Mouse (Mus musculus): ENCODE data around the gene Lmnb2. TPM values are rescaled to one million over a fixed set of nuclear protein-coding genes. Genes with fewer than 3 reads are reported as not detected.
A peak's percentile ranks its signal among the peaks of the same experiment; 100 is the strongest.

Gene Lmnb2
- polyA plus RNA-seq, 1 experiment from 2014 or later = 65.8 TPM

DNA sequence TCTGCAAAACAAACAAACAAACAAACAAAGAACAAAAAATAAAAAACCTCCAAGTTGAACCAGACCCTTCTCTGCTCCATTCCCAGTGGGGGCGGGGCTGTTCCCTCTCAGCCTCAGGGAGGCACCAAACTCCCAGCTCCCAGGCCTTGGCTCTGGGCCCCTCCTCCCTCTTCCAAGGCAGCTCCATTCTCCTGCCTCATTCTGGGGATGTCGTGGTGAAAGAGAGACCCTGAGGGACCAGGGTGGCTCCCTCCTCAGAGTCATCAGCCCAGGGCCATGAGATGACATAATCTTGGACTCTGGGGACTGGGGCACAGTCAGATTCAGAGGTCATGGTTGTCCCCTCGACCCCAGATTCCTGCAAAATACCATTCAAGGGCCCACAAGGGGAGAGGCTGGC lies 41.5 kb downstream of the Lmnb2 start:
- Histone ChIP-seq H3K9me3 (no peaks in the 10 kb centered on the region), H3K4me3 (no peak overlapping the region), H3K36me3 (no peaks in the 10 kb centered on the region), H3K27me3 (ENCODE audit: insufficient read depth, poor library complexity, severe bottlenecking) (peaks cover 2% of the 10 kb centered on the region), H3K4me1 (replicated peaks) (peaks cover 29% of the 10 kb centered on the region), H3K27ac (no peak overlapping the region)
- DNase-seq (ENCODE audit: low spot score) = no peak
- WGBS = 29% methylated on average over 3 of the region's 3 CpGs

DNA sequence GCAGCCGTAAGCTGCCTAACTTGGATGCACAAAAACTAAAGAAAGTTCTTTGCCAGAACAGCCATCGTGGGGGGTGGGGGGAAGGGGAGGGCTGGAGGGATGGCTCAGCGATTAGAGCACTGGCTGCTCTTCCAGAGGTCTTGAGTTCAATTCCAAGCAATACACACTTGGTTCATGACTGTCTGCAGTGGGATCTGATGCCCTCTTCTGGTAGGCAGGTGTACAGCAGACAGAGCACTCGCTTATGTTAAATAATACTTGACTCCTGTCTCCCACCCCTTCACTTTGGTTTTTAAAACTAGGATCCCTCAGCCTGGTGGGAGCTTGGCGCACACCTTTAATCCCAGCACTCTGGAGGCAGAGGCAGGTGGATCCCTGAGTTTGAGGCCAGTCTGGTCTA lies 42.0 kb downstream of the Lmnb2 start:
- H3K36me3 ChIP-seq = no peaks in the 10 kb centered on the region
- H3K27me3 ChIP-seq (ENCODE audit: insufficient read depth, poor library complexity, severe bottlenecking) = peaks cover 4% of the 10 kb centered on the region
- H3K9me3 ChIP-seq = no peaks in the 10 kb centered on the region
- no peak overlapping the region for H3K4me3 ChIP-seq
- H3K4me1 ChIP-seq (replicated peaks) = peaks cover 29% of the 10 kb centered on the region
- peak; percentile 64 for DNase-seq (ENCODE audit: low spot score)
- H3K27ac ChIP-seq = peak overlapping the region; percentile 42; the same call in 1 of the 2 replicates
- WGBS = 29% methylated on average over 5 of the region's 5 CpGs

GRCm38 (mm10) chr10:80874035-80874434 lies 44.0 kb downstream of the Lmnb2 start:
- H3K27me3 ChIP-seq (ENCODE audit: insufficient read depth, poor library complexity, severe bottlenecking) = peaks cover 4% of the 10 kb centered on the region
- peak overlapping the region; percentile 24; the same call in 1 of the 2 replicates for H3K27ac ChIP-seq
- peaks cover 29% of the 10 kb centered on the region for H3K4me1 ChIP-seq (replicated peaks)
- 80% methylated on average over 9 of the region's 9 CpGs for WGBS
- H3K9me3 ChIP-seq = no peaks in the 10 kb centered on the region
- no peaks in the 10 kb centered on the region for H3K36me3 ChIP-seq
- DNase-seq (ENCODE audit: low spot score) = no peak
- H3K4me3 ChIP-seq = no peak overlapping the region

DNA sequence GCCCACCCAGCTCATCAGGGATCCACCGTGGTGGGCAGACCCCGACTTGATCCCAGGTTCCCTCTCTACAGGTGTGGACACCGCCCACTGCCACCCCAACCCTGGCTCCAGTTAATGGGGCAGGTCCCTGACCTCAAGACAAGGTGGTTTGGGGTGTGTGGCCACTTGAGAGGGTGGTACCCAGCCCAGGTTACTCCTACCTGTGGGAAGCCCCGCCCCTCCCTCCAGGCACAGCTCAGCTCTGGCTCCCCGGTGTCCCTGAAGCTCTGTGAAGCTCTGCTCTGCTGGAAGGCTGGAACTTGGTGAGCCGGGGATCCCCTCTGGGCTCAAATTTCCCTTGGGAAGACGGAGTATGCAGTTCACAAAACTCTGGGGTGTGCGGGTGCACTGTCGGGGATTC lies 46.5 kb downstream of the Lmnb2 start, which contains the start of gene Tmprss9:
Gene Tmprss9, plus strand, starts transcription at position 268 of the 400 bp plus-strand sequence.
- Histone ChIP-seq H3K27me3 (ENCODE audit: insufficient read depth, poor library complexity, severe bottlenecking) (peaks cover 4% of the 10 kb centered on the region; the same call in 1 of the 2 replicates), H3K36me3 (peaks cover 23% of the 10 kb centered on the region), H3K4me1 (replicated peaks) (peaks cover 23% of the 10 kb centered on the region), H3K27ac (0 out of 2 replicates have a peak within 1 kb of the TSS, but pooled peaks have one; percentile 16), H3K4me3 (no peak within 1 kb of the TSS), H3K9me3 (no peaks in the 10 kb centered on the region)
- no peak for DNase-seq (ENCODE audit: low spot score)
- WGBS = 33% methylated on average over 9 of the region's 9 CpGs

- no peak overlapping the region for H3K4me3 ChIP-seq
These were observed 47.1 kb downstream of the Lmnb2 start for GRCm38 (mm10) chr10:80870993-80871392.

GRCm38 (mm10) chr10:80864446-80864845 lies 53.6 kb downstream of the Lmnb2 start:
- H3K27me3 ChIP-seq (ENCODE audit: insufficient read depth, poor library complexity, severe bottlenecking) = no peaks in the 10 kb centered on the region
- no peak overlapping the region for H3K4me3 ChIP-seq
- 93% methylated on average over 16 of the region's 16 CpGs for whole genome bisulfite sequencing
- no peaks in the 10 kb centered on the region; the same call in 1 of the 2 replicates for H3K4me1 ChIP-seq (replicated peaks)
- peaks cover 83% of the 10 kb centered on the region for H3K36me3 ChIP-seq
- H3K27ac ChIP-seq = no peak overlapping the region
- H3K9me3 ChIP-seq = no peaks in the 10 kb centered on the region
- no peak for DNase-seq (ENCODE audit: low spot score)

More at GRCm38 (mm10) chr10:80870993-80871392, 47.1 kb downstream of the Lmnb2 start:
- DNase-seq (ENCODE audit: low spot score) = no peak
- 82% methylated on average over 4 of the region's 6 CpGs for WGBS
- Histone ChIP-seq H3K27ac (no peak overlapping the region), H3K27me3 (ENCODE audit: insufficient read depth, poor library complexity, severe bottlenecking) (peaks cover 4% of the 10 kb centered on the region; the same call in 1 of the 2 replicates), H3K9me3 (no peaks in the 10 kb centered on the region), H3K4me1 (replicated peaks) (peaks cover 18% of the 10 kb centered on the region), H3K36me3 (peaks cover 28% of the 10 kb centered on the region)

GRCm38 (mm10) chr10:80862305-80862704 lies 55.7 kb downstream of the Lmnb2 start:
- H3K27me3 ChIP-seq (ENCODE audit: insufficient read depth, poor library complexity, severe bottlenecking) = no peaks in the 10 kb centered on the region
- peaks cover 67% of the 10 kb centered on the region for H3K36me3 ChIP-seq
- H3K4me3 ChIP-seq = no peak overlapping the region
- H3K4me1 ChIP-seq (replicated peaks) = peaks cover 17% of the 10 kb centered on the region
- no peak for DNase-seq (ENCODE audit: low spot score)
- WGBS = 85% methylated on average over 5 of the region's 5 CpGs
- H3K9me3 ChIP-seq = no peaks in the 10 kb centered on the region
- no peak overlapping the region for H3K27ac ChIP-seq

- Histone ChIP-seq H3K27me3 (ENCODE audit: insufficient read depth, poor library complexity, severe bottlenecking) (no peaks in the 10 kb centered on the region), H3K4me1 (replicated peaks) (peaks cover 50% of the 10 kb centered on the region), H3K36me3 (peaks cover 32% of the 10 kb centered on the region), H3K9me3 (no peaks in the 10 kb centered on the region), H3K4me3 (peak overlapping the region; percentile 79), H3K27ac (peak overlapping the region; percentile 92; the same call in 1 of the 2 replicates)
- 79% methylated on average over 7 of the region's 7 CpGs for WGBS
- DNase-seq (ENCODE audit: low spot score) = no peak
These were observed 59.6 kb downstream of the Lmnb2 start for GRCm38 (mm10) chr10:80858350-80858935.

GRCm38 (mm10) chr10:80857848-80858247 lies 60.2 kb downstream of the Lmnb2 start:
- no peaks in the 10 kb centered on the region for H3K9me3 ChIP-seq
- H3K36me3 ChIP-seq = peaks cover 32% of the 10 kb centered on the region
- peaks cover 54% of the 10 kb centered on the region for H3K4me1 ChIP-seq (replicated peaks)
- H3K4me3 ChIP-seq = peak overlapping the region; percentile 79
- 53% methylated on average over 3 of the region's 3 CpGs for WGBS
- H3K27ac ChIP-seq = peak overlapping the region; percentile 92
- DNase-seq (ENCODE audit: low spot score) = no peak
- no peaks in the 10 kb centered on the region for H3K27me3 ChIP-seq (ENCODE audit: insufficient read depth, poor library complexity, severe bottlenecking)

DNA sequence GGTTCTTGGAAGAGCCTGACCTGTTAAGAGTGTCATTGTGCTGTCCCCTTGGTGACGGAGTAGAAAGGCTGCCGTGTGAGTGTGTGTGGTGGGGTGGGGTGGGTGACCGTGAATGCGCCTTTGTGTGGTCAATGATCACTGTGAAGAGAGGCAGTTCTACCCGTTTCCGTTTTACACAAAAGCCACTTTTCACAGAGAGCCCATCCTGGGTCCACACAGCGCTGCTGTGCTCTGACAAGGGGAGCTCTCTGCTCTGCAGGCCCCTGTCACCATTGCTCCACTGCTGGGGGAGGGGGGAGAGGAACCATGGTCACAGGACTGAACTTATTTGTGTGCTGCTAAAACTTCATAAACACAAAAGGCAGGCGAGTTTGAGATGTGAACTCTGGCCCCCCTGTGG lies 60.7 kb downstream of the Lmnb2 start:
- H3K4me3 ChIP-seq = peak overlapping the region; percentile 79; the same call in 1 of the 2 replicates
- 49% methylated on average over 8 of the region's 8 CpGs for WGBS

GRCm38 (mm10) chr10:80856908-80857307 lies 61.1 kb downstream of the Lmnb2 start:
- Histone ChIP-seq H3K4me1 (replicated peaks) (peaks cover 54% of the 10 kb centered on the region), H3K36me3 (peaks cover 30% of the 10 kb centered on the region), H3K27ac (peak overlapping the region; percentile 92), H3K4me3 (peak overlapping the region; percentile 79; the same call in 1 of the 2 replicates), H3K9me3 (no peaks in the 10 kb centered on the region), H3K27me3 (ENCODE audit: insufficient read depth, poor library complexity, severe bottlenecking) (no peaks in the 10 kb centered on the region)
- 82% methylated on average over 5 of the region's 5 CpGs for WGBS
- DNase-seq (ENCODE audit: low spot score) = no peak

More for the DNA sequence above, 60.7 kb downstream of the Lmnb2 start:
- no peaks in the 10 kb centered on the region for H3K27me3 ChIP-seq (ENCODE audit: insufficient read depth, poor library complexity, severe bottlenecking)
- peak overlapping the region; percentile 92 for H3K27ac ChIP-seq
- DNase-seq (ENCODE audit: low spot score) = peak; percentile 28
- H3K36me3 ChIP-seq = peaks cover 30% of the 10 kb centered on the region
- H3K9me3 ChIP-seq = no peaks in the 10 kb centered on the region
- H3K4me1 ChIP-seq (replicated peaks) = peaks cover 54% of the 10 kb centered on the region

GRCm38 (mm10) chr10:80856267-80856666 lies 61.8 kb downstream of the Lmnb2 start:
- Histone ChIP-seq H3K4me3 (peak overlapping the region; percentile 79), H3K9me3 (no peaks in the 10 kb centered on the region), H3K27ac (peak overlapping the region; percentile 92; the same call in 1 of the 2 replicates), H3K36me3 (peaks cover 30% of the 10 kb centered on the region), H3K4me1 (replicated peaks) (peaks cover 54% of the 10 kb centered on the region), H3K27me3 (ENCODE audit: insufficient read depth, poor library complexity, severe bottlenecking) (no peaks in the 10 kb centered on the region)
- DNase-seq (ENCODE audit: low spot score) = peak; percentile 21
- WGBS = 75% methylated on average over 3 of the region's 3 CpGs

GRCm38 (mm10) chr10:80855749-80856073 lies 62.3 kb downstream of the Lmnb2 start:
- WGBS = 22% methylated on average over 11 of the region's 11 CpGs
- Histone ChIP-seq H3K4me1 (replicated peaks) (peaks cover 54% of the 10 kb centered on the region), H3K9me3 (no peaks in the 10 kb centered on the region), H3K27me3 (ENCODE audit: insufficient read depth, poor library complexity, severe bottlenecking) (no peaks in the 10 kb centered on the region), H3K36me3 (peaks cover 31% of the 10 kb centered on the region), H3K4me3 (peak overlapping the region; percentile 79), H3K27ac (peak overlapping the region; percentile 92)
- DNase-seq (ENCODE audit: low spot score) = no peak
